Mouse (Mus musculus): Measurements from ENCODE around the gene Ppp1r9a.

The Ppp1r9a gene

GRCm38 (mm10) chr6:5198590-5198989, 295.9 kb downstream of the Ppp1r9a start:
- DNase-seq (ENCODE audit: low spot score in 2 of 2): no peak

- DNase-seq (ENCODE audit: low spot score in 2 of 2): no peak
Measured at GRCm38 (mm10) chr6:5199376-5199905, 296.7 kb downstream of the Ppp1r9a start.

- no peak for DNase-seq (ENCODE audit: low spot score in 2 of 2)
Measured at GRCm38 (mm10) chr6:5199916-5200315, 297.2 kb downstream of the Ppp1r9a start.

GRCm38 (mm10) chr6:5207817-5208216, 305.1 kb downstream of the Ppp1r9a start:
- no peak for DNase-seq (ENCODE audit: low spot score in 2 of 2)
